Mouse (Mus musculus) activated CD4-positive, CD25-positive, alpha-beta regulatory T cell, adult 9 weeks (primary cell): Measurements from ENCODE around the gene Fuz. TPM values are rescaled to one million over a fixed set of nuclear protein-coding genes. Genes with fewer than 3 reads are reported as not detected.

ENCODE experiments used
- polyA plus RNA-seq: library from polyadenylated mRNA; unstranded; fragments of 100-300 nt; shearing (Covaris generic); gene quantifications from one replicate; pipeline ENCODE4 v1.2.1, GENCODE M21; 2017

Gene Fuz
- polyA plus RNA-seq: 48.2 TPM

DNA sequence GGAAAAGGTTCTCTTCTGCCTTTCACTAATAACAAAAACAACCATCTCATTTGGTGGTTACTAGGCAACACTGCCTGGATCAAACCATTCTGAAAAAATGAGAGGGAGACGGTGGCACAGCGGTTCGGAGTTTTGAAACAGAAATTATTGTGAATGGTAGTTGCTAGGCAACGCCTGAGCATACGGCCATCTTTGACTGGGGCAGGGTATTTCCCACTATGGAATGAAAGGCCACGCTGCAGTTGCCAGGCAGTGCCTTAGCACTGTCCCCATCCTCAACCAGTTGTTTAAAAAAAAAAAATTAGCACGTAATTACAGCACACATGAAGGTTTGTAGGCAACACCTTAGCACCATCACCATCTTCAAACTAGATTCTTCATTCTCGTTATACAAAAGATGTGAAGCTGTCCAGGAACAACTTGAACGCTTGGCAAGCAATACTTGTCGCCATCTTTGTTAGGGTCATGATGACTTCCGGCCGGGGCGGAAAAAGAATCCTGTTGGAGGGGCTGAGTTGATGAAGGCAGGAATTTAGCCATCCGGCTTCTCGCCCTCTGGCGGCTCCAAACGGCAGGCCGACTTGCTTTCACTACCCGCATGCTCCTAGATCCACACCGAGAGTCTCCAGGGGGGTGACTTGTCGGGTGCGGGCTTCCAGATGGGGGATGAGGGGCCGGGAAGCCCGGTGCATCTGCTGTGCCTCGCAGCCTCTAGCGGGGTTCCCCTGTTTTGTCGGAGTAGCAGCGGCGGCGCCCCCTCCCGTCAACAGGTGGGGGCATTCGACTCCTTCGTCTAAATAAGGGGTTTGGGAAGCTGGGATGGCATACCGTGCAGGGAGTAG lies at the start of gene Fuz:
Gene Fuz, plus strand, starts transcription at position 487 of the 842 bp plus-strand sequence.

DNA sequence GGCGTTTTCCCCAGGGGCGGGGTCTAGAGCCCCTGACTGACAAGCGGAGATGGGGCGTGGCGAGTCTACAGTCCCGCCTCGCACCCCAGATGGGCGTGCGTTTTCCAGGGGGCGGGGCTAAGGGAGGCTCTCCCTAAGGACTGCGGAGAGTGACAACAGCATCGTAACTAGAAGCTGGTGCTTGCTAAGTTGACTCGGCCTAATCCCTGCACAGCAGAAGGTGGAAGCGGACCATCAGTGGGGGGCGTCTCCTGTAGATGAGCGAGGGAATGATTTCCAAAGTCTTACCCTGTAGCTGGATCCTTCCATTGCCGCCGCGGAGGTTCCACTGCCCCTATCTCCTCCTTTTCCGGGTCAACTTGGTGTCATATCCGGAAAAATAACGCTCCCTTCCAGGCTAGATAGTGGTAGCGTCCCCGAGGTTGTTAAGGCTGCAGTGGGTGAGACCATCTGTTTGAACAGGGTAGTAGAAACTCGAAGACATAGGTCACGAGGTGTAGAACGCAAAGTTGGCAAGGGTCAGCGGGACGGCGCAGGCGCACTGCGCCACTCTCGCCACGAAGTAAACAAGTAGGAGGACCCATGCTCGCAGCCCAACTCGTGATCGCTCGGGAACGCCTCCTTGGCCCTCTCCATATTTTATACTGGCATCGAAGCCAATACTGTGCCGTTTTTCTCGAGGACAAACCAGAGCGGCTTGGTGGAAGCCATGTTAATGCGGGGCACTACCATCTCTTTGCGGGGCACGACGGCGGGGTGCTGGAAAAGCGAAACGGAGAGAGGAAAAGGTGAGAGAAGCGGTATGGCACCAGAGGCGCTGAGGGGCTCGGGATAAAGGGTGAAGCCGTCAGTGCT lies 47.1 kb upstream of the Fuz start, which contains the start of the genes Akt1s1 and Tbc1d17:
Gene Akt1s1, plus strand, starts transcription at position 431 of the 855 bp plus-strand sequence.
Gene Tbc1d17, minus strand, starts transcription at position 519 of the 855 bp plus-strand sequence.

GRCm38 (mm10) chr7:44857042-44857552 lies 38.8 kb upstream of the Fuz start, which contains the start of gene Pnkp:
TSS of gene Pnkp (plus strand) at chr7:44857139.

DNA sequence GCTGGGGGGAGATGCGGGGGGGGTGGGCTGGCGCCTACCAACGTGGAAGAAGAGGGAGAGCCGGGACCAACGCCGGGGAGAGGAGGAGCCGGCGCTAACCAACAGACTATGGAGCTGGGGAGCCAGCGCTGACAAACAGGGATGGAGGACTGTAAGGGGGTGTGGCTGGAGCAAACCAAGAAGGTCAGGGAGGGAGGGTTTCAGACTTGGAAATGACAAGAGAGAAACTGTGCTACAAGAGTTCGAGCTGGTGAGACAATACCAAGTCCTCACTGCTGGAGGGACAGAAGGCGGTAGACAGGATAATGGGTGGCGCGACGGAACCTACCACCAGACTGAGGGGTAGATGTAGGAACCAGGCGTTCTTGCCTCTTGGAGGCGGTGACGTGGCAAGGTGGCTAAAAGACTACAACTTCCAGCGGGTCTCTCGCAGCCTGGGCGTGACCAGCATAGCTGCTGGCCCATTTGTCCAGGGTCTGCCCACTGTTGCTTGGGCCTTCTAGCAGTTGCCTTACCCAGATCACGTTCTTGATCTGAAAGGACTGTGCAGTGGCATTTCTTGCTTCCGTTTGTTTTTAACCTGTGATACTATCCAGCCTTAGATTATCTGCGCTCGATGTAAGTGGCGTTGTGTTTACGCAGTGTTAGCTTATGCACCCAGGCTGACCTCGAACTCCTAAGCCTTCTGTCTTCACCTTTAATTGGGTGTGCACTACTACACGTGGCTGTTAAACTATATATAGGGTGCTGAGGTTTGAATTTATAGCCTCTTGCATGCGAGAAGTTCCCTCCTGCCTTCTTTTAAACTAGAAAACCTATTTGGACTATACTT lies 26.0 kb upstream of the Fuz start, which contains the start of gene Ptov1:
Gene Ptov1, minus strand, starts transcription at position 92 of the 832 bp plus-strand sequence.

DNA sequence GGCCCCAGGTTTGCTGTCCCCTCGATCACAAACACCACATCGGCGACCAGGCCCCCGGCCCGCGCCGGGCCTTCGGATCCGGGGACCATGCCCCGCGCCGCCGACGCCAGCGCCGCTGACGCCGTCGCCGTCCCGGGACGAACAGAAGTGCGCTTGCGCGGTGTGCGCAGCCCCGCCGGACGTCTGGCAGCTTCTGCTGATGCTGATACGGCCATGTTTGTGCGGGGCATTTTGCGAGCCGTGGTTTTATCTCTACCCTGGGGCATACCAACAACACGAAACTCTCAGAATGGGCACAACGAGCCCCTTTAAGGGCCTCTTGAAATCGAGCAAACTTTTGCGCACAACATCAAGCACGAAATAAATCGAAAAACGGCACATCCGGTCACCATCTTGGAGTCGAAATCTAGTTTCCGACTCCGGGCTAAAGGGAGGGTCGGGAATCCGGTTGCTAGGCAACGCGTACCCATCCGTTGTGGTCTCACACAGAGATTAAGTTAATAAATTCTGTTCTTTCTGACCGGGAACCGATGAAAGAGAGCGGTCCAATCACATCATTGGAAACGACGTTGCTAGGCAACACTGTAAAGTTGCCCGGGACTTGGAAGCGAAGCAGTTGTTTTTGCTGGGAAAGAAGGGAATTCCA lies 3.5 kb upstream of the Fuz start, which contains the start of gene Med25:
Gene Med25, minus strand, starts transcription at position 437 of the 646 bp plus-strand sequence.

DNA sequence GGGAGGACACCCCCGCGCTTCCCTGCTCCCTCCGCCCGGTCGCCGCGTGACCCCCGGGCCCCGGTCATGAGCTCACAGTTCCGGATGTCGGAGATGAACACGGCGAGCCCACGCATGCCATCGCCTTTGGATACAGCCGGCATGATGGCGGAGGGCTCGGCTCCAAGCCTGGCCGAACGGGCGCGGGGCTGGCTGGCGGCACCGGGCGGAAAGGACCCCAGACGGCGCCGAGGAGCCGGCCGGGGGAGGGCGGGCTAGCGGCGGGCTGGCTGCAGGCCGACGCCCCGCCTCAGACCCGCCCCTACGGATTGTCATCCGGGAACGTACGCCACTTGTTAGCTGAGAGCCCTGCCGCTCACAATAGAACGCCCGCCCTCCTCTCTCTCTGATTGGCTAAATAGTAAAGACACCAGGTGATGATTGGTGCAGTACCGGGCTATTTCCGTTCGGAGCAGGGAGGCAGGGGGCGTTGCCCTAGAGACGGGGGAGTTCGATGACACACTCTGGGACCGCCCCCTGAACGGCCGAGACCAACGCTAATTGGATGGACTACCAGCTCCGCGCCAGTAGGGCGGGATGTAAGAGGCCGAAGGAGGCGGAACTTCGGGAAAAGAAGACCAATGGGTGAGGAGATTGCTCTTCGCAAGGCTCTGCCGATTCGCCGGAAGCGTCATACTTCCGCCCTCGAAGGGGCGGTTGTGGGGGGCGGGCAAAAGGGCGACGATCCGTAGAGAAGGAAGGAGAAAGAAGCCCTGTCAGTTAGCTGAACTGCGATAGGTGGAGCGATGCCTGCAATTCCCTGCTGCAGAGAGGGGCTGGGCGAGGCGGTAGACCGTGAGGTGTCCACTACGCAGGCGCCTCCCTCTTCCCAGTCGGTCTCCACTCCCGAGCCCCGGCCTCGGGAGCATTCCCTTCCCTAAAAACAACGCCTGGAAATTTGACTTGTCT lies 33.6 kb downstream of the Fuz start, which contains the start of gene Ap2a1:
Gene Ap2a1, minus strand, starts transcription at position 293 of the 948 bp plus-strand sequence.

GRCm38 (mm10) chr7:44942904-44943303 lies 47.0 kb downstream of the Fuz start, which contains the start of gene Tsks:
TSS of gene Tsks (plus strand) at chr7:44943204.

Other genes with a start within 250 kb of the Fuz start
- gene Myh14, start 225.2 kb upstream of the Fuz start, polyA plus RNA-seq: not detected
- gene Izumo2, start 187.3 kb upstream of the Fuz start, polyA plus RNA-seq: not detected
- gene Vrk3, start 147.7 kb upstream of the Fuz start, polyA plus RNA-seq: 111 TPM
- 0.57 TPM for gene Zfp473, start 145.0 kb upstream of the Fuz start, polyA plus RNA-seq
- 61.7 TPM for gene Nup62, start 80.0 kb upstream of the Fuz start, polyA plus RNA-seq
- gene Il4i1, start 79.7 kb upstream of the Fuz start, polyA plus RNA-seq: 2.9 TPM
- gene Atf5, start 79.4 kb upstream of the Fuz start, polyA plus RNA-seq: 0.42 TPM
- 17.3 TPM for gene Akt1s1, start 47.1 kb upstream of the Fuz start, polyA plus RNA-seq
- gene Tbc1d17, start 47.0 kb upstream of the Fuz start, polyA plus RNA-seq: 97.4 TPM
- gene Pnkp, start 38.9 kb upstream of the Fuz start, polyA plus RNA-seq: 93.3 TPM
- gene Ptov1, start 26.3 kb upstream of the Fuz start, polyA plus RNA-seq: 9.7 TPM
- gene Med25, start 3.4 kb upstream of the Fuz start, polyA plus RNA-seq: 40.3 TPM
- 33.7 TPM for gene Ap2a1, start 33.4 kb downstream of the Fuz start, polyA plus RNA-seq
- gene Tsks, start 47.1 kb downstream of the Fuz start, polyA plus RNA-seq: not detected
- gene Cpt1c, start 78.8 kb downstream of the Fuz start, polyA plus RNA-seq: 0.42 TPM
- 182 TPM for gene Prmt1, start 90.5 kb downstream of the Fuz start, polyA plus RNA-seq
- 257 TPM for gene Irf3, start 101.6 kb downstream of the Fuz start, polyA plus RNA-seq
- gene Bcl2l12, start 102.6 kb downstream of the Fuz start, polyA plus RNA-seq: 32.8 TPM
- 30.0 TPM for gene Scaf1, start 120.3 kb downstream of the Fuz start, polyA plus RNA-seq
- 8.7 TPM for gene Rras, start 121.9 kb downstream of the Fuz start, polyA plus RNA-seq
- 4.7 TPM for gene Prr12, start 156.8 kb downstream of the Fuz start, polyA plus RNA-seq
- 126 TPM for gene Nosip, start 166.3 kb downstream of the Fuz start, polyA plus RNA-seq
- gene Prrg2, start 166.6 kb downstream of the Fuz start, polyA plus RNA-seq: 3.9 TPM
- gene Rcn3, start 196.1 kb downstream of the Fuz start, polyA plus RNA-seq: 124 TPM
- gene Fcgrt, start 207.8 kb downstream of the Fuz start, polyA plus RNA-seq: 6.3 TPM
- 3,104 TPM for gene Rps11, start 228.4 kb downstream of the Fuz start, polyA plus RNA-seq
- 2,649 TPM for gene Rpl13a, start 232.7 kb downstream of the Fuz start, polyA plus RNA-seq
- not detected for gene Gm45713, start 240.2 kb downstream of the Fuz start, polyA plus RNA-seq
- 220 TPM for gene Flt3l, start 240.4 kb downstream of the Fuz start, polyA plus RNA-seq